Mouse (Mus musculus) gastrocnemius, postnatal 10 days (tissue): ENCODE data around the gene Fnbp1. TPM values are rescaled to one million over a fixed set of nuclear protein-coding genes. Genes with fewer than 3 reads are reported as not detected.
"Not testable (repeated sequence)": the region's sequence is repeated elsewhere in the genome, so short reads cannot be mapped to it uniquely, and the experiment has no call there.

ENCODE experiments used
- DNase-seq: peaks from one replicate; pipeline ENCODE4 v3.0.0; 2021; ENCODE audit warnings: mixed read lengths
- long read RNA-seq, 2 experiments: library from polyadenylated mRNA; stranded (forward); transcript quantifications; one replicate each; pipeline ENCODE4 v2.0.0; 2021
- total RNA-seq, 2 experiments: library from RNA; stranded (reverse); gene quantifications; 2 replicates each; pipeline ENCODE4 v1.2.3; 2021

Gene Fnbp1
- 10 to 100 TPM; 27.9 to 30.3 TPM for total RNA-seq
- long read RNA-seq, experiment 1, partial matches to known transcripts = 3 of 10 reads
- long read RNA-seq, experiment 1, other reads (novel, unspliced or antisense) = 6 of 10 reads
- long read RNA-seq, experiment 2, partial matches to known transcripts = 0 of 4 reads
- long read RNA-seq, experiment 2, other reads (novel, unspliced or antisense) = 4 of 4 reads

- DNase-seq = peak; percentile 85
These were observed at the start of gene Fnbp1 for GRCm38 (mm10) chr2:31141867-31142454. Fnbp1 (minus strand) TSS chr2:31142008.

DNA sequence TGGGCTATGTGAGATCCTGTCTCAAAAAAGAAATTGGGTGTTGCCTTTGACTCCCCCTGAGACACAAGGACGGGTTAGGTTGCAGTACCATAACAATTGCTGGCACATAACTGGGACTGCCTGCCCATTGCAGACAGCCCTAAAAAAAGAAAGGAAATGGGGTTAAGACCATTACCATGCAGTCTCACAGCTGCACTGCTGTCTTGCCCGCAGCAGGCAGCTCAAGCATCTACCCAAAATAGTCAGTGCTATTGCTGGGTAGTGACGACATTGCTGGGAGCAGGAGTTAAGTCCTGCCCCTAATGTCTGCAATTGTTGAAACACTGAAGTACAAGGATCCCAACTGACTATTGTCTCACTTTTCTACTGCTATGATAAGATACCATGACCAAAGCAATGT, 47.8 kb upstream of the Fnbp1 start:
- no peak for DNase-seq

- no peak for DNase-seq
These were observed 46.9 kb upstream of the Fnbp1 start for GRCm38 (mm10) chr2:31188691-31189090.

GRCm38 (mm10) chr2:31183830-31184229, 42.0 kb upstream of the Fnbp1 start:
- DNase-seq = no peak

DNA sequence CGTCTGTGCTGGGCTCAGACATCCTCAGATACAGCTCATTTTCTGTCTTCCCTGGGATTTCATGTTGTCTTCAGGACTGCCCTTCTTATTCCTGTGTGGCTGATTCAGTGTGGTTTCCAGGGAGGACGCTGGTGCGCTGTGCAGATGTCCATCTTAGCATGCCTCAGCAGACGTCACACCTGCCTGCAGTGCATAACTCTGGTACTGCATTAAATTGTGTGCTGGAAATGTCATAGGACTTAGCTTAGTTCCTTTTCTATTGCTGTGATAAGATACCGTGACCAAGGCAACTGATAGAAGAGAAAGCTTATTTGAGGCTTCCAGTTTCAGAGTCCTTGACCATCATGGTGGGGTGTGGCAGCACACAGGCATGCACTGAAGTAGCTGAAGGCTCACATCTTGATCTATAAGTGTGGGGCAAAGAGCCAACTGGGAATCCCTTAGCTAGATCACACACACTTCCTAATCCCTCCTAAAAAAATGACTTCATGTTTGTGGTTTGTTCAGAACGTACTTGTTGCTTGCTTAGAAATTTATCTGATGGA, 41.0 kb upstream of the Fnbp1 start:
- DNase-seq = no peak

GRCm38 (mm10) chr2:31180081-31180551, 38.3 kb upstream of the Fnbp1 start:
- no peak for DNase-seq

DNA sequence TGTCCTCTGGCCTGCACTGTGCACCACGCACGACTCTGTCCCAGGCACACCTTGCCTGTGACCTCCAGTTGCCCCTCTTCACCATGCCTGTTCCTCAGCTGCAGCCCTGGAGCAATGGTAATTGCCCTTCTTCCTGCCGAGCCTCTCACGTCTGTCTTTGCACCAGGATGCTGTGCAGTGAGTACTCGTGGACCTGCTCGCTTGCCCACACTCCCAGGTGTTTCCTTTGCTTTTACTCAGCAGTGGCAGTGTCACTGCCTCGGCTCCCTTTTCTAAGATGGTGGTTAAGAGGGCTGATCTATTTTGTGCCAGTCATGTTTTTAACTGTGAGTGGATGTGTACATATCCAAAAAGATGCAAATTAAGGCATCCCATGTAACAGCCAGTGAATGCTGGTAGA, 37.7 kb upstream of the Fnbp1 start:
- no peak for DNase-seq

- not testable (repeated sequence) for DNase-seq
These were observed 36.8 kb upstream of the Fnbp1 start for GRCm38 (mm10) chr2:31178593-31178992.

DNA sequence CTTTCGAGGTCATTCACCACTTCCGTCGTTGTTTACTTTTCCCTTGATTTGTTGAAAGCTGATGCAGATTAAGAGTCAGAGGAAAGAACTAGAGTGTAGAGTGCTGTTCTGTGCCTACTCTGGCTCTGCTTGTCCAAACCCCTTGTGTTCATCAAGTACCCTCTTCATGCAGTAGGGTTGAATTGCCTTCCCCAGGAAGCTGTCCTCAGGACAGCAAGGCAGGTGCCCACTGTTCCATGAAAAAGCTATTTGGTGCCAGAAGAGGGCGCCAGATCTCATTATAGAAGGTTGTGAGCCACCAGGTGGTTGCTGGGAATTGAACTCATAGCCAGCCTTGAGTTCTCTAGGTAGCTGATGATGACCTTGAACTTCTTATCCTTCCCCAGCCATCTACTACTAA, 31.5 kb upstream of the Fnbp1 start:
- no peak for DNase-seq

- DNase-seq = no peak
These were observed 30.7 kb upstream of the Fnbp1 start for GRCm38 (mm10) chr2:31172536-31172935.

DNA sequence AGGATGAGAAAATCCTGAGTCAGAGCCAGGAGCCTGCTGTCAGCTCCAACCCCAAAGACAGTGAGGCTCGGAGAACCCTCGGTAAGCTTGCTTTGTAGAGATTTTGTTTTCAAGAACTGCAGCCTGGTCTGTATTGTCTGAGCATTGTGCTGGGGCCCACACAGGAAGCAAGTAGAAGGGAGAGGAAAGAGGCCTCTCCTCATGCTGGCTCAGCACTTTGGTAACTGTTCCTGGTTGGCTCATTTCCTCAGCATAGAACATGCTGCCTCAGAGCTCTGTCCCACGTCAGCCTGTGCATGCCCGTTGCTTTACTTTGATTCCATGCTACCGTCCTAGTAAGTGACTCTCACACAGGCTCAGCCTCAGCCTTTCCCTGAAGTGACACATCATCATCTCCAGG, 30.2 kb upstream of the Fnbp1 start:
- no peak for DNase-seq

- no peak for DNase-seq
These were observed 28.4 kb upstream of the Fnbp1 start for GRCm38 (mm10) chr2:31170164-31170563.

GRCm38 (mm10) chr2:31169001-31169400, 27.2 kb upstream of the Fnbp1 start:
- no peak for DNase-seq

DNA sequence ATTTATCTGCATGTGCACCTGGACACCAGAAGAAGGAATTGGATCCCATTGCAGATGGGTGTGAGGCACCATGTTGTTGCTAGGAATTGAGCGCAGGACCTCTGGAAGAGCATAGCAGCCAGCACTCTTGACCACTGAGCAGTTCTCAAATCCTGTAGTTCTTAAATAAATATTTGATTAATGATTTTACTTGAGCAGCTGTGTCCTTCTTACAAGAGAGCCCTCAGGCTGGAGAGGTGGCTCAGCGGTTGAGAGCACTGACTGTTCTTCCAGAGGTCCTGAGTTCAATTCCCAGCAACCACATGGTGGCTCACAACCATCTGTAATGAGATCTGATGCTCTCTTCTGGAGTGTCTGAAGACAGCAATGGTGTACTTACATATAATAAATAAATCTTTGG, 25.8 kb upstream of the Fnbp1 start:
- DNase-seq = not testable (repeated sequence)

GRCm38 (mm10) chr2:31165529-31165928, 23.7 kb upstream of the Fnbp1 start:
- DNase-seq = no peak

- peak; percentile 17 for DNase-seq
These were observed 23.1 kb upstream of the Fnbp1 start for GRCm38 (mm10) chr2:31164841-31165455.

- no peak for DNase-seq
These were observed 21.7 kb upstream of the Fnbp1 start for GRCm38 (mm10) chr2:31163361-31164118.

DNA sequence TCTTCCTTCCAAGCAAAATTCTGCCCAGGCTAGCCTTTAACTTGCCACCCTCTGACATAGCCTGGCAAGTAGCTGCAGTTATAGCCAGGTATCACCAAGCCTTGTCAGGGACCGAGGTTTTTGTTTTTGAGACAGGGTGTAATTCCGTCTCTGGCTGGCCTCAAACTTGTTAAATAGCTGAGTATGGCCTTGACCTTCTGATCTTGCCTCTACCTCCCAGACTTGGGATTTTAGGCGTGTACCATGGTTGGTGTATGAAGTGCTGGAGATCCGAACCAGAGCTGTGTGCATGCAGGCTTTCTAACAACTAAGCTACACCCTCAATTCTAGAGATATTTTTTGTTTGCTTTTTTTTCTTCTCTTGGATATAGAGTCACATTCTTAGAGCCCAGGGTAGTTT, 19.8 kb upstream of the Fnbp1 start:
- DNase-seq = no peak

- DNase-seq = no peak
These were observed 18.5 kb upstream of the Fnbp1 start for GRCm38 (mm10) chr2:31160147-31160920.

DNA sequence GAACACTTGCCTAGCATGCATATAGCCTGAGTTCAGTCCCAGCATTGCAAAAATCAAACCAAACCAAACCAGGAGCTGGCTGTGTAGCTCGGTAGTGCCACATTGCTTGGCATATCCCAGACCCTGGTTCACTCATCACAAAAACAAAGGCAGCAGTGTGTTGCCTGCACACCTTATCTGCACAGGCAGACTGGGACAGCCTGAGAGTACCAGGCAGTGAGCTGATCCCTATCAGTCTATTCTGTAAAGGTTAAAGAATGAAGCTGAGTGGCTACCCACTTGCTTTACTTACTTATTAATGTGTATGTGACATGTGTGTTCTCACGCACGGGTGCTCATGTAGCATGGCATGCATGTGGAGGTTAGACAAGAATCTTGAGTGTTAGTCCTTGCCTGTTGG, 15.0 kb upstream of the Fnbp1 start:
- DNase-seq = no peak

DNA sequence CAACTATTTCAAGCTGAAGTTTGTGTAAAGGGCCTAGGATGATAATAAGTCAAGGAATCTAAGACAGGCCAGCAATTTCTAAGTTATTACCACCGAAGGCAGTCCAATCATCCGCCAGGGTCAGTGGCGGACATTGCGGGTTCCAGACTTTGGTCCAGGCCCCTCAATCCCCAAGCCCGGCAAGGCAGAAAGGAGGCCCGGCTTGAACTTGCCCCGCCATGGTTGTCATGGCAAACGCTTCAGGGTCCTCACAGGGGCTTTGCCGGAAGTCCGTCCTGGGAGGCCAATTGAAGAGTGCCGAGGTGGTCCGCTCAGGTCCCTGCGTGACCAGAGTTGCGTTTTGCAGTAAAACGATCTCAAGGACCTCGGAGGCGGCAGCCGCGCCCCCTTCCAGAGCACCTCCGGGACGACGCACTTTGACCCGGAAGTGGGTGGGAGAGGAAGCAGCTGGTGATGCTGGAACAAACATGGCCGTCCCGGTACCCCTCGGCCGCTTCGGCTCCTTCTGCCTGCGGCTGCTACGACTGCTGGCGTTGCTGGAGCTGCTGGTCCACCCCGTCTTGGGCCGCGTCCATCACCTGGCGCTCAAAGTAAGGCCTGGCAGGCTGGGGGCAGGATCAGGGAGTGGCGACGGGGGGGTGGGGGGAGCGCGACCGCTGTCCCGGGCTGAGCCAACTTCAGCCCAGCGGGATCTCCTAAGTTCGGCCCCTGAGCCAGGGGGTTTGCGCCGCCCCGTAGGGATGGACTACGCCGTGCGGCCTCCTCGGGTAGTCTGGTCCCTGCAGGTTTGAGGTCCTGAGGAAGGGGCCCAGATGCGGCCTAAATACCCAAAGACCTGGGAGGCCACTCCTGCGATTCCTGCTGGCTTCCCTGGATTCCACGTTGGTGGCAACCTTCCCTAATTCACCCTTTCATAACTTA, 10.3 kb upstream of the Fnbp1 start, which contains the start of gene Gpr107:
TSS of gene Gpr107 (plus strand) at position 425 of the 921 bp plus-strand sequence.
- DNase-seq = peak; percentile 78
